In the genomic region with DNA sequence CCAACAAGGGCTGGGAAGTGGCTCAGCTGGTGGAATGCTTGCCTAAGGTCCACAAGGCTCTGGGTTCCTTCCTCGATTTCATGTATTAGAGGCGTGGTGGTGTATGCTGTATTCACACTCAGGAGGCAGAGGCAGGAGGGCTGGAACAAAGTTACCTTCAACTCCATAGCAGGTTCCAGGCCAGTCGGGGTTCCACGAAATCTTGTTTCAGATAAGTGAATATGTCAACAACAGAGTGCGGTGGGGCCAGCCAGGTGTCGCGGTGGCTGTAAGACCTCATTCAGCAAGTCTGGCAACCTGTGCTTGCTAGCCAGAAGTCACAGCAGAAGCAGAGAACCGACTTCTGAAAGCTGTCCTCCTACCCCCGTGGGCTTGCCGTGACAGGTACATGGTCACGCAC, we compare ENCODE assay signal across 28 mouse cellular contexts. TPM values are rescaled to one million over a fixed set of nuclear protein-coding genes. Genes with fewer than 3 reads are reported as not detected.
DNase-seq lines count a peak whose midpoint lies in the region; ATAC-seq and TF ChIP-seq lines count a peak whose summit lies in the region.
"Had no signal": no experiment of that assay in that cellular context is flagged by ENCODE, and none has a peak within 500 bp of the region (broad histone marks: within the 10 kb centered on the region; RNA-seq: fewer than 3 reads in every experiment).

No protein-coding gene starts in this region.

- no peak for TF ChIP-seq POLR2A in lung, adult 2 months (IDR thresholded peaks at IDR 0.05; ENCODE audit: borderline replicate concordance, extremely low read depth, low read depth, low read length)
- TF ChIP-seq POLR2A in small intestine, adult 2 months (IDR thresholded peaks at IDR 0.05; ENCODE audit: low read depth, low read length) = no peak

- H3K4me1 ChIP-seq in lung, adult 2 months (ENCODE audit: control insufficient read depth, insufficient read depth, low read length) = peaks cover 3% of the 10 kb centered on the region
- peaks cover 11% of the 10 kb centered on the region for H3K4me1 ChIP-seq in liver, embryonic 11.5 days (replicated peaks; ENCODE audit: control insufficient read depth, insufficient read depth, low read length)
- H3K4me1 ChIP-seq in small intestine, adult 2 months (ENCODE audit: control insufficient read depth, insufficient read depth, insufficient read length, low read length) = peaks cover 25% of the 10 kb centered on the region
- no peaks in the 10 kb centered on the region for H3K4me1 ChIP-seq in forebrain, embryonic 13.5 days
- peaks cover 4% of the 10 kb centered on the region; the same call in 1 of the 2 replicates for H3K4me1 ChIP-seq in lung, postnatal 0 days (ENCODE audit: insufficient read depth, low read depth, low read length)
- H3K4me1 ChIP-seq: embryonic facial prominence, embryonic 15.5 days; forebrain, embryonic 12.5 days; hindbrain, embryonic 15.5 days; midbrain, embryonic 13.5 days had no signal

- TF ChIP-seq CTCF in lung, adult 2 months (IDR thresholded peaks at IDR 0.05; ENCODE audit: insufficient read depth, low read length) = no peak
- TF ChIP-seq CTCF in small intestine, adult 2 months (IDR thresholded peaks at IDR 0.05; ENCODE audit: extremely low read depth, insufficient read length, insufficient replicate concordance, low read depth, low read length) = no peak
- TF ChIP-seq CTCF in lung, postnatal 0 days (IDR thresholded peaks at IDR 0.05) = no peak

- DNase-seq in lung, adult 2 months = peak; percentile 20
- DNase-seq in lung, postnatal 14 days = no peak
- no peak for DNase-seq in liver, embryonic 11.5 days (ENCODE audit: low spot score)
- no peak for DNase-seq in right cerebral cortex, adult 18-20 months
- no peak for DNase-seq in lung, postnatal 0 days (ENCODE audit: low spot score)
- DNase-seq: adrenal gland, adult 8-10 months; cerebellum, adult 2 months; cerebellum, postnatal 14 days; gastrocnemius, postnatal 36 days; heart, adult 18-20 months; heart, postnatal 10 days; kidney, adult 8-10 months; layer of hippocampus, postnatal 36 days; right cerebral cortex, postnatal 14 days had no signal

- H3K36me3 ChIP-seq in liver, embryonic 11.5 days (ENCODE audit: control insufficient read depth, insufficient read depth, low read length) = no peaks in the 10 kb centered on the region
- H3K36me3 ChIP-seq in small intestine, adult 2 months (ENCODE audit: control insufficient read depth, insufficient read depth, low read length) = no peaks in the 10 kb centered on the region
- H3K36me3 ChIP-seq in forebrain, embryonic 13.5 days (ENCODE audit: poor library complexity, severe bottlenecking) = no peaks in the 10 kb centered on the region
- no peaks in the 10 kb centered on the region for H3K36me3 ChIP-seq in lung, postnatal 0 days (ENCODE audit: insufficient read depth, low read length)
- H3K36me3 ChIP-seq: embryonic facial prominence, embryonic 10.5 days; embryonic facial prominence, embryonic 15.5 days; forebrain, embryonic 12.5 days; heart, embryonic 13.5 days; hindbrain, embryonic 15.5 days; midbrain, embryonic 13.5 days had no signal

- no peak overlapping the region; the same call in 1 of the 2 replicates for H3K9ac ChIP-seq in liver, embryonic 11.5 days (ENCODE audit: low read depth, low read length)
- no peak overlapping the region for H3K9ac ChIP-seq in forebrain, embryonic 13.5 days
- H3K9ac ChIP-seq in lung, postnatal 0 days (replicated peaks; ENCODE audit: low read depth) = no peak overlapping the region
- H3K9ac ChIP-seq: embryonic facial prominence, embryonic 15.5 days; forebrain, embryonic 12.5 days; heart, embryonic 13.5 days; hindbrain, embryonic 15.5 days; liver, embryonic 14.5 days; midbrain, embryonic 13.5 days had no signal

- H3K4me2 ChIP-seq in liver, embryonic 11.5 days = no peak overlapping the region
- no peak overlapping the region for H3K4me2 ChIP-seq in forebrain, embryonic 13.5 days
- no peak overlapping the region for H3K4me2 ChIP-seq in lung, postnatal 0 days (replicated peaks; ENCODE audit: low read depth, low read length)
- H3K4me2 ChIP-seq: embryonic facial prominence, embryonic 15.5 days; forebrain, embryonic 12.5 days; heart, embryonic 13.5 days; hindbrain, embryonic 15.5 days; midbrain, embryonic 13.5 days had no signal

- H3K27ac ChIP-seq in liver, embryonic 11.5 days (ENCODE audit: low read depth, low read length) = peak overlapping the region; percentile 29
- H3K27ac ChIP-seq in small intestine, adult 2 months (ENCODE audit: insufficient read depth, low read depth, low read length) = 0 out of 2 replicates have a peak overlapping the region, but pooled peaks have one; percentile 2
- H3K27ac ChIP-seq in forebrain, embryonic 13.5 days = no peak overlapping the region
- H3K27ac ChIP-seq in lung, postnatal 0 days (ENCODE audit: low read length) = no peak overlapping the region
- H3K27ac ChIP-seq: embryonic facial prominence, embryonic 10.5 days; embryonic facial prominence, embryonic 15.5 days; forebrain, embryonic 12.5 days; heart, embryonic 13.5 days; hindbrain, embryonic 15.5 days; kidney, postnatal 0 days; liver, embryonic 14.5 days; macrophage; midbrain, embryonic 13.5 days had no signal

- H3K27me3 ChIP-seq in liver, embryonic 11.5 days (replicated peaks; ENCODE audit: control insufficient read depth, insufficient read depth, low read length) = no peaks in the 10 kb centered on the region
- H3K27me3 ChIP-seq in small intestine, adult 2 months (ENCODE audit: control insufficient read depth, insufficient read depth, low read length) = no peaks in the 10 kb centered on the region
- H3K27me3 ChIP-seq in forebrain, embryonic 13.5 days = no peaks in the 10 kb centered on the region
- H3K27me3 ChIP-seq in lung, postnatal 0 days (replicated peaks; ENCODE audit: insufficient read depth, low read length) = no peaks in the 10 kb centered on the region
- H3K27me3 ChIP-seq: embryonic facial prominence, embryonic 15.5 days; forebrain, embryonic 12.5 days; heart, embryonic 13.5 days; hindbrain, embryonic 15.5 days; midbrain, embryonic 13.5 days had no signal

- no peak for ATAC-seq in liver, embryonic 11.5 days (replicated peaks; ENCODE audit: low FRiP score)
- ATAC-seq in forebrain, embryonic 13.5 days = no peak
- ATAC-seq in lung, postnatal 0 days = no peak
- ATAC-seq: activated CD4-positive, CD25-positive, alpha-beta regulatory T cell, adult 4 months; CD4-positive, CD25-positive, alpha-beta regulatory T cell, adult 4 months; inflammation-experienced regulatory T-cells, adult 6 months; midbrain, embryonic 13.5 days had no signal

- 71% methylated on average over 11 of the region's 11 CpGs for WGBS in lung, adult 2 months
- 74% methylated on average over 11 of the region's 11 CpGs for WGBS in liver, embryonic 11.5 days
- 32% methylated on average over 11 of the region's 11 CpGs for WGBS in small intestine, adult 2 months
- WGBS in forebrain, embryonic 13.5 days = 92% methylated on average over 11 of the region's 11 CpGs
- 59% methylated on average over 11 of the region's 11 CpGs for WGBS in lung, postnatal 0 days

- no peak for TF ChIP-seq EP300 in lung, postnatal 0 days (IDR thresholded peaks at IDR 0.05)

- H3K9me3 ChIP-seq in liver, embryonic 11.5 days (ENCODE audit: control insufficient read depth, low read length) = no peaks in the 10 kb centered on the region
- H3K9me3 ChIP-seq in forebrain, embryonic 13.5 days (replicated peaks) = no peaks in the 10 kb centered on the region
- H3K9me3 ChIP-seq in lung, postnatal 0 days (ENCODE audit: low read length) = no peaks in the 10 kb centered on the region
- H3K9me3 ChIP-seq: embryonic facial prominence, embryonic 10.5 days; embryonic facial prominence, embryonic 15.5 days; forebrain, embryonic 12.5 days; heart, embryonic 13.5 days; hindbrain, embryonic 15.5 days; midbrain, embryonic 13.5 days had no signal

- H3K4me3 ChIP-seq in lung, adult 2 months (replicated peaks; ENCODE audit: extremely low read depth, low read depth, low read length) = no peak overlapping the region
- H3K4me3 ChIP-seq in liver, embryonic 11.5 days (ENCODE audit: low read depth, low read length) = no peak overlapping the region
- H3K4me3 ChIP-seq in small intestine, adult 2 months (ENCODE audit: low read depth, low read length) = no peak overlapping the region
- H3K4me3 ChIP-seq in forebrain, embryonic 13.5 days = no peak overlapping the region
- no peak overlapping the region for H3K4me3 ChIP-seq in lung, postnatal 0 days (ENCODE audit: low read depth, low read length)
- H3K4me3 ChIP-seq: embryonic facial prominence, embryonic 10.5 days; embryonic facial prominence, embryonic 15.5 days; forebrain, embryonic 12.5 days; heart, embryonic 13.5 days; hindbrain, embryonic 15.5 days; midbrain, embryonic 13.5 days had no signal

RNA-seq across cellular contexts. Expression of a gene that starts 8.7 kb away (rescaled TPM):
- 5,708 and 6,451 TPM in 2 replicates for polyA plus RNA-seq in lung, adult 2 months (2012; rRNA removed)
- 11,958 and 12,749 TPM in 2 replicates for polyA plus RNA-seq in liver, embryonic 11.5 days (2014; fragmentation: Nextera tagmentation; extraction: Ambion mirVana)
- 4,701 and 11,894 TPM in 2 replicates for polyA plus RNA-seq in small intestine, adult 2 months (2012; rRNA removed)
- 15,903 and 18,325 TPM in 2 replicates for polyA plus RNA-seq in forebrain, embryonic 13.5 days (2015; fragmentation: Nextera tagmentation; extraction: Ambion mirVana)
- polyA plus RNA-seq in lung, postnatal 0 days (2015; fragmentation: Nextera tagmentation; extraction: Ambion mirVana) = 18,716 and 19,008 TPM in 2 replicates

RNA-seq across cellular contexts. Expression of a gene that starts 20.0 kb away (rescaled TPM):
- polyA plus RNA-seq in lung, adult 2 months (2012; rRNA removed) = 21.3 and 22.5 TPM in 2 replicates
- polyA plus RNA-seq in liver, embryonic 11.5 days (2014; fragmentation: Nextera tagmentation; extraction: Ambion mirVana) = 6.7 TPM in 2 replicates
- polyA plus RNA-seq in small intestine, adult 2 months (2012; rRNA removed) = 17.0 and 28.4 TPM in 2 replicates
- 30.7 and 35.1 TPM in 2 replicates for polyA plus RNA-seq in forebrain, embryonic 13.5 days (2015; fragmentation: Nextera tagmentation; extraction: Ambion mirVana)
- 6.3 and 7.9 TPM in 2 replicates for polyA plus RNA-seq in lung, postnatal 0 days (2015; fragmentation: Nextera tagmentation; extraction: Ambion mirVana)

RNA-seq across cellular contexts. Expression of a gene that starts 44.9 kb away (rescaled TPM):
- polyA plus RNA-seq in lung, adult 2 months (2012; rRNA removed) = 21.0 and 26.3 TPM in 2 replicates
- 142 and 148 TPM in 2 replicates for polyA plus RNA-seq in liver, embryonic 11.5 days (2014; fragmentation: Nextera tagmentation; extraction: Ambion mirVana)
- 12.3 and 15.0 TPM in 2 replicates for polyA plus RNA-seq in small intestine, adult 2 months (2012; rRNA removed)
- 521 and 522 TPM in 2 replicates for polyA plus RNA-seq in forebrain, embryonic 13.5 days (2015; fragmentation: Nextera tagmentation; extraction: Ambion mirVana)
- 69.1 and 81.4 TPM in 2 replicates for polyA plus RNA-seq in lung, postnatal 0 days (2015; fragmentation: Nextera tagmentation; extraction: Ambion mirVana)

Comparison
In these comparisons a context has a peak if more than half of its experiments do, and no peak if none do; other contexts are left out.
1. H3K27ac ChIP-seq: peak in liver, embryonic 11.5 days (single experiment) and small intestine, adult 2 months (single experiment); none in forebrain, embryonic 13.5 days (single experiment) and lung, postnatal 0 days (single experiment).